8 mouse cellular contexts compared by ENCODE assay signal in genomic region chr7:71023253-71023945, GRCm38 (mm10).
A peak's percentile ranks its signal among the peaks of the same experiment; 100 is the strongest.
DNase-seq lines count a peak whose midpoint lies in the region; ATAC-seq lines count a peak whose summit lies in the region.

No protein-coding gene starts in this region.

- intact Hi-C loops in heart, postnatal 36 days (cut with DNase I), result no loop called here

- peak overlapping the region; percentile 84 for H3K27ac ChIP-seq in heart, embryonic 10.5 days
- peak overlapping the region; percentile 78 for H3K27ac ChIP-seq in embryonic facial prominence, embryonic 10.5 days (replicated peaks)
- no peak overlapping the region for H3K27ac ChIP-seq in intestine, embryonic 16.5 days (ENCODE audit: low read length)
- peak overlapping the region; percentile 46; the same call in 1 of the 2 replicates for H3K27ac ChIP-seq in midbrain, embryonic 14.5 days (replicated peaks; ENCODE audit: low read depth, low read length)

- H3K27me3 ChIP-seq in heart, embryonic 10.5 days (ENCODE audit: insufficient read depth, poor library complexity, severe bottlenecking), result peaks cover 9% of the 10 kb centered on the region
- peaks cover 25% of the 10 kb centered on the region for H3K27me3 ChIP-seq in embryonic facial prominence, embryonic 10.5 days (replicated peaks; ENCODE audit: low read depth, poor library complexity, severe bottlenecking)
- no peaks in the 10 kb centered on the region for H3K27me3 ChIP-seq in intestine, embryonic 16.5 days (replicated peaks; ENCODE audit: control insufficient read depth, insufficient read depth, low read length)
- H3K27me3 ChIP-seq in midbrain, embryonic 14.5 days (ENCODE audit: control insufficient read depth, insufficient read depth, low read length), result no peaks in the 10 kb centered on the region

- H3K36me3 ChIP-seq in heart, embryonic 10.5 days, result peaks cover 4% of the 10 kb centered on the region; the same call in 1 of the 2 replicates
- no peaks in the 10 kb centered on the region for H3K36me3 ChIP-seq in embryonic facial prominence, embryonic 10.5 days (replicated peaks)
- no peaks in the 10 kb centered on the region for H3K36me3 ChIP-seq in intestine, embryonic 16.5 days (ENCODE audit: control insufficient read depth, insufficient read depth, low read length)
- H3K36me3 ChIP-seq in midbrain, embryonic 14.5 days (ENCODE audit: control insufficient read depth, insufficient read depth, low read length), result no peaks in the 10 kb centered on the region

- ATAC-seq in intestine, embryonic 16.5 days, result peak; percentile 31; the same call in 1 of the 2 replicates
- ATAC-seq in midbrain, embryonic 14.5 days (ENCODE audit: low FRiP score, low TSS enrichment), result peak; percentile 62; the same call in 1 of the 2 replicates
- no peak for ATAC-seq in granulocyte monocyte progenitor cell, adult 5-6 weeks (replicated peaks; ENCODE audit: poor library complexity, severe bottlenecking)
- no peak for ATAC-seq in frontal cortex, adult (ENCODE audit: low TSS enrichment)
- no peak for ATAC-seq in megakaryocyte-erythroid progenitor cell, adult 5-6 weeks (replicated peaks; ENCODE audit: low FRiP score, low TSS enrichment, poor library complexity, severe bottlenecking)

- peak overlapping the region; percentile 53 for H3K4me3 ChIP-seq in heart, embryonic 10.5 days
- peak overlapping the region; percentile 48 for H3K4me3 ChIP-seq in embryonic facial prominence, embryonic 10.5 days
- H3K4me3 ChIP-seq in intestine, embryonic 16.5 days (ENCODE audit: low read length), result peak overlapping the region; percentile 29
- H3K4me3 ChIP-seq in midbrain, embryonic 14.5 days (replicated peaks; ENCODE audit: low read depth, low read length), result peak overlapping the region; percentile 33

- H3K9me3 ChIP-seq in heart, embryonic 10.5 days, result no peaks in the 10 kb centered on the region; the same call in 1 of the 2 replicates
- H3K9me3 ChIP-seq in embryonic facial prominence, embryonic 10.5 days, result peaks cover 10% of the 10 kb centered on the region
- peaks cover 4% of the 10 kb centered on the region; the same call in 1 of the 2 replicates for H3K9me3 ChIP-seq in intestine, embryonic 16.5 days (ENCODE audit: control insufficient read depth, low read length)
- H3K9me3 ChIP-seq in midbrain, embryonic 14.5 days (ENCODE audit: control insufficient read depth, low read length), result peaks cover 5% of the 10 kb centered on the region; the same call in 1 of the 2 replicates

- H3K4me2 ChIP-seq in intestine, embryonic 16.5 days (ENCODE audit: low read depth, low read length), result peak overlapping the region; percentile 55
- peak overlapping the region; percentile 55 for H3K4me2 ChIP-seq in midbrain, embryonic 14.5 days (ENCODE audit: low read length)

- DNase-seq in heart, embryonic 10.5 days (ENCODE audit: low spot score), result no peak
- DNase-seq in heart, postnatal 36 days, result no peak
- DNase-seq in embryonic facial prominence, embryonic 10.5 days (ENCODE audit: low spot score), result peak; percentile 61
- DNase-seq in midbrain, embryonic 14.5 days, result peak; percentile 64

- H3K9ac ChIP-seq in intestine, embryonic 16.5 days (ENCODE audit: low read depth, low read length), result no peak overlapping the region
- H3K9ac ChIP-seq in midbrain, embryonic 14.5 days (replicated peaks; ENCODE audit: low read length), result peak overlapping the region; percentile 21; the same call in 1 of the 2 replicates

- 9% methylated on average over 16 of the region's 16 CpGs for WGBS in heart, embryonic 10.5 days
- WGBS in embryonic facial prominence, embryonic 10.5 days, result 5% methylated on average over 16 of the region's 16 CpGs
- WGBS in intestine, embryonic 16.5 days, result 11% methylated on average over 16 of the region's 16 CpGs
- WGBS in midbrain, embryonic 14.5 days, result 6% methylated on average over 16 of the region's 16 CpGs

- peaks cover 19% of the 10 kb centered on the region for H3K4me1 ChIP-seq in heart, embryonic 10.5 days
- peaks cover 30% of the 10 kb centered on the region for H3K4me1 ChIP-seq in embryonic facial prominence, embryonic 10.5 days
- H3K4me1 ChIP-seq in intestine, embryonic 16.5 days (ENCODE audit: control insufficient read depth, insufficient read depth, low read length), result peaks cover 7% of the 10 kb centered on the region
- H3K4me1 ChIP-seq in midbrain, embryonic 14.5 days (ENCODE audit: control insufficient read depth, insufficient read depth, low read length), result peaks cover 11% of the 10 kb centered on the region; the same call in 1 of the 2 replicates

Comparison
In these comparisons a context has a peak if more than half of its experiments do, and no peak if none do; other contexts are left out.
1. DNase-seq: peak in embryonic facial prominence, embryonic 10.5 days (single experiment) and midbrain, embryonic 14.5 days (single experiment); none in heart, embryonic 10.5 days (single experiment) and heart, postnatal 36 days (0 of 2).
2. ATAC-seq: peak in intestine, embryonic 16.5 days (single experiment) and midbrain, embryonic 14.5 days (single experiment); none in granulocyte monocyte progenitor cell, adult 5-6 weeks (single experiment), frontal cortex, adult (single experiment) and megakaryocyte-erythroid progenitor cell, adult 5-6 weeks (single experiment).
3. Peak in every context shown above with its lines, with median percentiles within 50 percentile points of each other: H3K4me3 ChIP-seq.